Mouse (Mus musculus): ENCODE measurements around the gene Gbp6.
"Not testable (repeated sequence)": the region's sequence is repeated elsewhere in the genome, so short reads cannot be mapped to it uniquely, and the experiment has no call there.

GRCm38 (mm10) chr5:105238402-105238801 is 55.1 kb downstream of the Gbp6 start:
- not testable (repeated sequence) for TF ChIP-seq CTCF (IDR thresholded peaks at IDR 0.05; ENCODE audit: low read depth, low read length); POLR2A (IDR thresholded peaks at IDR 0.05; ENCODE audit: extremely low read depth, insufficient read depth, low read length)

Data from liver, adult 2 months (tissue).